Mouse (Mus musculus): Measurements from ENCODE around the gene Dnajb12.

DNA sequence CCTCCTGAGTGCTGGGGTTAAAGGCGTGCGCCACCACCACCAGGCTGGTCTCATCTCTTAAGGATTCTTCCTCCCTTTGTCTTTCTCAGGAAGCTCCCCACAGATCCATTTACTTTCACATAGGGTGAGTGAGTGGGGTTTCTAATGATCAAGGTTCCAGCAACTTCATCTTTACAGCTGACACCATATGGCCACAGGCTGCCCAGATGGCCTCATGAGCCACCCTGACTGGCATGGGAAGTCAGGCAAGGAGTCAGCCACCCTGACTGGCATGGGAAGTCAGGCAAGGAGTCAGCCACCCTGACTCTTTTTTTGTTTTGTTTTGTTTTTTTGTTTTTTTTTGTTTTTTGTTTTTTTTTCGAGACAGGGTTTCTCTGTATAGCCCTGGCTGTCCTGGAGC is 66.1 kb downstream of the Dnajb12 start:
- TF ChIP-seq CTCF (IDR thresholded peaks at IDR 0.05; ENCODE audit: low read depth) (no peak), EP300 (optimal IDR thresholded peaks at IDR 0.05) (no peak)

Data from stomach, postnatal 0 days (tissue).